Mouse (Mus musculus): ENCODE measurements around the gene Olfr1124.

GRCm38 (mm10) chr2:87461769-87462168 lies 31.7 kb downstream of the Olfr1124 start:
- TF ChIP-seq CTCF (IDR thresholded peaks at IDR 0.05; ENCODE audit: control insufficient read depth, insufficient read depth, insufficient replicate concordance, low read depth, low read length) = no peak
- no peak for TF ChIP-seq POLR2A (IDR thresholded peaks at IDR 0.05; ENCODE audit: control insufficient read depth, low read depth, low read length)
